Mouse (Mus musculus): ENCODE results near the gene Ttc9.

- TF ChIP-seq CTCF (IDR thresholded peaks at IDR 0.05; ENCODE audit: low read depth, low read length) (no peak), POLR2A (IDR thresholded peaks at IDR 0.05; ENCODE audit: borderline replicate concordance, low read depth, low read length) (no peak)
These were observed 34.3 kb upstream of the Ttc9 start for GRCm38 (mm10) chr12:81596547-81597262.
